Mouse (Mus musculus): ENCODE measurements around the gene Gna12.

DNA sequence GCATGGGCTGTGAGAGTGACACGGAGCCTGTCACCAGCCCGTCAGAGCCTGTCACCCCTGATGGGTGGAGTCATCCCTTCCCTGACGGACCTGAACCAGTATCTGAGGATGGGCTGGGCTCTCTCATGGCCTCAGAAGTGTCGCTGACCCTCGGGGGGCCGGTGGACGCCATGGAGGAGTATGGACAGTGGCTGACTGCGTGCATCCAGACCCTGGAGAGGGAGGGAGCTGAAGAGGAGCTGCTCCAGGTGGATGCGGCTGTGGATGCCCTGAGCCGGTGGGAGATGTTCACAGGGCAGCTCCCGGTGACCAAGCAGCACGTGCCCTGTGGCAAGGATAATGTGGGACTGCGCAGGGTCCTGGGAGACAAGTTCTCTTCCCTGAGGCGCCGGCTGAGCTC is 78.2 kb downstream of the Gna12 start:
- TF ChIP-seq CTCF (IDR thresholded peaks at IDR 0.05; ENCODE audit: control insufficient read depth, insufficient read depth, insufficient read length) (no peak), USF1 (IDR thresholded peaks at IDR 0.05; ENCODE audit: low read depth) (no peak), MYOG (IDR thresholded peaks at IDR 0.05; ENCODE audit: control insufficient read depth, extremely low read depth, insufficient read length) (no peak), MAX (IDR thresholded peaks at IDR 0.05) (no peak), MYOD1 (IDR thresholded peaks at IDR 0.05; ENCODE audit: control insufficient read depth, insufficient read length, low read depth) (no peak)

Data from C2C12 (cell line).